Mouse (Mus musculus) limb, embryonic 11.5 days (tissue): ENCODE results near the gene Cmtm4. TPM values are rescaled to one million over a fixed set of nuclear protein-coding genes. Genes with fewer than 3 reads are reported as not detected.

Source experiments
- ATAC-seq: fragments of 200-750 bp; cut with Nextera tagmentation; 2 replicates; pipeline ENCODE4 v1.8.0; 2017; ENCODE audit warnings: low read depth; ENCODE audit not compliant: insufficient number of reproducible peaks, low FRiP score, low TSS enrichment
- DNase-seq: peaks from one replicate; pipeline ENCODE4 v3.0.0-alpha.2; 2015; ENCODE audit warnings: low spot score
- H3K27ac ChIP-seq: fragments of 300-500 bp; sonication (generic); replicated peaks from 2 replicates; pipeline ENCODE4 v1.5.1; 2014; ENCODE audit warnings: low read depth, mild to moderate bottlenecking, low read length
- H3K27me3 ChIP-seq: fragments of 300-500 bp; sonication (generic); 2 replicates; pipeline ENCODE4 v1.6.1; 2014; ENCODE audit warnings: mild to moderate bottlenecking, low read length, mixed read lengths; ENCODE audit not compliant: control insufficient read depth, insufficient read depth
- H3K36me3 ChIP-seq: fragments of 300-500 bp; sonication (generic); 2 replicates; pipeline ENCODE4 v1.6.1; 2014; ENCODE audit warnings: mild to moderate bottlenecking, low read length, moderate library complexity, mixed read lengths; ENCODE audit not compliant: control insufficient read depth, insufficient read depth
- H3K4me1 ChIP-seq: fragments of 300-500 bp; sonication (generic); 2 replicates; pipeline ENCODE4 v1.6.1; 2014; ENCODE audit warnings: low read length, mixed read lengths; ENCODE audit not compliant: control insufficient read depth, insufficient read depth
- H3K4me2 ChIP-seq: fragments of 300-500 bp; sonication (generic); 2 replicates; pipeline ENCODE4 v1.6.1; 2014; ENCODE audit warnings: low read depth, mild to moderate bottlenecking, moderate library complexity; ENCODE audit not compliant: severe bottlenecking
- H3K4me3 ChIP-seq: fragments of 300-500 bp; sonication (generic); 2 replicates; pipeline ENCODE4 v1.5.1; 2014; ENCODE audit warnings: low read depth, low read length
- H3K9ac ChIP-seq: fragments of 300-500 bp; sonication (generic); 2 replicates; pipeline ENCODE4 v1.6.1; 2014; ENCODE audit warnings: mild to moderate bottlenecking, low read length
- H3K9me3 ChIP-seq: fragments of 300-500 bp; sonication (generic); 2 replicates; pipeline ENCODE4 v1.6.1; 2016; ENCODE audit warnings: low read length; ENCODE audit not compliant: control insufficient read depth
- WGBS: fragments of 180-500 bp; shearing (Covaris S2); extraction: QIAGEN DNeasy Blood & Tissue Kit; methylation state at CpG from one replicate; pipeline ENCODE4 v1.1.7; 2014; 5-methylcytosine and 5-hydroxymethylcytosine counted together
- polyA plus RNA-seq: library from polyadenylated mRNA; unstranded; fragments of >200 nt; fragmentation: Nextera tagmentation; extraction: Ambion mirVana; gene quantifications from 2 replicates; pipeline ENCODE4 v1.2.1, GENCODE M21; 2014

Cmtm4 gene
- polyA plus RNA-seq, 1 experiment from 2014 or later, result 4.1 TPM

GRCm38 (mm10) chr8:104342426-104342825, 53.2 kb downstream of the Cmtm4 start:
- Histone ChIP-seq H3K4me2 (no peak overlapping the region), H3K9me3 (no peaks in the 10 kb centered on the region), H3K27ac (no peak overlapping the region), H3K9ac (no peak overlapping the region), H3K27me3 (no peaks in the 10 kb centered on the region), H3K36me3 (no peaks in the 10 kb centered on the region), H3K4me3 (no peak overlapping the region), H3K4me1 (no peaks in the 10 kb centered on the region; the same call in 1 of the 2 replicates)
- DNase-seq, result no peak
- 84% methylated on average over 5 of the region's 5 CpGs for WGBS
- no peak for ATAC-seq

GRCm38 (mm10) chr8:104341678-104342077, 53.9 kb downstream of the Cmtm4 start:
- H3K27me3 ChIP-seq, result no peaks in the 10 kb centered on the region
- ATAC-seq (no peak), DNase-seq (no peak)
- H3K4me2 ChIP-seq, result peak overlapping the region; percentile 65
- H3K36me3 ChIP-seq, result no peaks in the 10 kb centered on the region
- no peak overlapping the region for H3K27ac ChIP-seq
- H3K9ac ChIP-seq, result 0 out of 2 replicates have a peak overlapping the region, but pooled peaks have one; percentile 17
- H3K9me3 ChIP-seq, result no peaks in the 10 kb centered on the region
- no peaks in the 10 kb centered on the region; the same call in 1 of the 2 replicates for H3K4me1 ChIP-seq
- no peak overlapping the region for H3K4me3 ChIP-seq
- WGBS, result 45% methylated on average over 6 of the region's 6 CpGs

GRCm38 (mm10) chr8:104341106-104341561, 54.5 kb downstream of the Cmtm4 start:
- peak; percentile 52; the same call in 1 of the 2 replicates for ATAC-seq
- H3K4me2 ChIP-seq, result peak overlapping the region; percentile 65
- no peaks in the 10 kb centered on the region for H3K27me3 ChIP-seq
- no peak overlapping the region for H3K27ac ChIP-seq
- no peaks in the 10 kb centered on the region for H3K36me3 ChIP-seq
- H3K4me1 ChIP-seq, result no peaks in the 10 kb centered on the region; the same call in 1 of the 2 replicates
- no peaks in the 10 kb centered on the region for H3K9me3 ChIP-seq
- DNase-seq, result peak; percentile 69
- H3K9ac ChIP-seq, result peak overlapping the region; percentile 88
- WGBS, result under 1% methylated on average over 24 of the region's 24 CpGs
- peak overlapping the region; percentile 60 for H3K4me3 ChIP-seq

- no peaks in the 10 kb centered on the region for H3K27me3 ChIP-seq
- peak overlapping the region; percentile 60 for H3K4me3 ChIP-seq
- WGBS, result under 1% methylated on average over 44 of the region's 54 CpGs
- DNase-seq (peak; percentile 85), ATAC-seq (peak; percentile 62)
- no peaks in the 10 kb centered on the region; the same call in 1 of the 2 replicates for H3K4me1 ChIP-seq
- H3K36me3 ChIP-seq, result no peaks in the 10 kb centered on the region
- no peak overlapping the region for H3K27ac ChIP-seq
- H3K9ac ChIP-seq, result peak overlapping the region; percentile 88
- no peaks in the 10 kb centered on the region for H3K9me3 ChIP-seq
- H3K4me2 ChIP-seq, result peak overlapping the region; percentile 65
These were observed 55.1 kb downstream of the Cmtm4 start for GRCm38 (mm10) chr8:104340233-104341105.

GRCm38 (mm10) chr8:104339983-104340232, 55.7 kb downstream of the Cmtm4 start:
- Histone ChIP-seq H3K4me3 (peak overlapping the region; percentile 60), H3K4me1 (no peaks in the 10 kb centered on the region; the same call in 1 of the 2 replicates), H3K9ac (peak overlapping the region; percentile 88; the same call in 1 of the 2 replicates), H3K27ac (no peak overlapping the region), H3K4me2 (peak overlapping the region; percentile 65), H3K9me3 (no peaks in the 10 kb centered on the region), H3K36me3 (no peaks in the 10 kb centered on the region), H3K27me3 (no peaks in the 10 kb centered on the region)
- ATAC-seq (peak; percentile 4; the same call in 1 of the 2 replicates), DNase-seq (no peak)
- 2% methylated on average over 6 of the region's 6 CpGs for WGBS

- DNase-seq, result peak; percentile 23
These were observed 56.2 kb downstream of the Cmtm4 start, which contains the start of gene Cmtm3 for GRCm38 (mm10) chr8:104339229-104339982. Cmtm3 (plus strand) TSS chr8:104339410.

GRCm38 (mm10) chr8:104337890-104338289, 57.7 kb downstream of the Cmtm4 start:
- Histone ChIP-seq H3K4me2 (no peak overlapping the region), H3K4me3 (no peak overlapping the region), H3K36me3 (no peaks in the 10 kb centered on the region), H3K4me1 (no peaks in the 10 kb centered on the region; the same call in 1 of the 2 replicates), H3K27me3 (no peaks in the 10 kb centered on the region), H3K9me3 (no peaks in the 10 kb centered on the region), H3K9ac (no peak overlapping the region), H3K27ac (no peak overlapping the region)
- no peak for ATAC-seq
- whole genome bisulfite sequencing, result 48% methylated on average over 3 of the region's 3 CpGs
- peak; percentile 19 for DNase-seq

More at GRCm38 (mm10) chr8:104339229-104339982, 56.2 kb downstream of the Cmtm4 start, which contains the start of gene Cmtm3:
- 19% methylated on average over 17 of the region's 18 CpGs for WGBS
- H3K4me3 ChIP-seq, result peak within 1 kb of the TSS; percentile 60
- no peak for ATAC-seq
- no peaks in the 10 kb centered on the region for H3K27me3 ChIP-seq
- peak within 1 kb of the TSS; percentile 88 for H3K9ac ChIP-seq
- H3K9me3 ChIP-seq, result no peaks in the 10 kb centered on the region
- peak within 1 kb of the TSS; percentile 65 for H3K4me2 ChIP-seq
- H3K36me3 ChIP-seq, result no peaks in the 10 kb centered on the region
- no peaks in the 10 kb centered on the region; the same call in 1 of the 2 replicates for H3K4me1 ChIP-seq
- H3K27ac ChIP-seq, result no peak within 1 kb of the TSS

GRCm38 (mm10) chr8:104336806-104337205, 58.8 kb downstream of the Cmtm4 start:
- no peaks in the 10 kb centered on the region for H3K9me3 ChIP-seq
- no peak overlapping the region for H3K27ac ChIP-seq
- ATAC-seq (no peak), DNase-seq (no peak)
- H3K4me3 ChIP-seq, result no peak overlapping the region
- H3K4me2 ChIP-seq, result no peak overlapping the region
- no peaks in the 10 kb centered on the region for H3K27me3 ChIP-seq
- 78% methylated on average over 1 of the region's 1 CpGs for WGBS
- H3K36me3 ChIP-seq, result no peaks in the 10 kb centered on the region
- H3K9ac ChIP-seq, result no peak overlapping the region
- H3K4me1 ChIP-seq, result no peaks in the 10 kb centered on the region; the same call in 1 of the 2 replicates
